Mouse (Mus musculus) urinary bladder, postnatal 4 days (tissue): ENCODE measurements around the gene Slc35b3.

Source experiments
- DNase-seq, 2 experiments: peaks; one replicate each; pipeline ENCODE4 v3.0.0; 2021 to 2022; ENCODE audit warnings: low spot score in 2 of 2

Slc35b3 gene

GRCm38 (mm10) chr13:38938433-38938832 lies 22.2 kb downstream of the Slc35b3 start:
- DNase-seq: no peak

DNA sequence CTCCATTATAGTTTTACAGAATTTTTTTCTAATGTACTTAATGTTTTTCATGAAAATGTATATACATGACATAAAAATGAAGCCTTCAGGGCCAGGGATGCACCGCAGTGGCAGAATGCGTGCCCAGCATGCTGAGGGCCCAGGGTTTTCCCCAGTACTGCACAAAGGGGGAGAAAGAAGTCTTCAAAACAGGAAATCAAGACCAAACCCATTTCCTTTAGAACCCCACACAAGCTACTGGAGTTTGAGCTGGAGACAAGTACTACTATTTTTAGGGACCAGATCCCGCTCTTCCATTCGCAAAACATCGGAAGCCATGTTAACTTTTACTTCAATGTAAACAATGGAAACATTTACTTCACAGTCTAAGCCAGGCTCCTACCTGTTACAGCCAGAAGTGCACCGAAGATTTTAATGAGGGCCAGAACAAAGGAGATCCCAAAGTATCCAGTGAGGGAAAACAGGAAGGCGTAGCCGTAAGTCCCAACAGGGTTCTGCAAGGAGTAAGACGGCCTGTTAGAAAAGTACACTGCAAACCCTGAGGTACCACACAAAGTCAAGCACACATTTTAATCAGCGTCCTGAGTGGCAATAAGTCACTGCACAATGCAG lies 23.7 kb downstream of the Slc35b3 start:
- DNase-seq: no peak

DNA sequence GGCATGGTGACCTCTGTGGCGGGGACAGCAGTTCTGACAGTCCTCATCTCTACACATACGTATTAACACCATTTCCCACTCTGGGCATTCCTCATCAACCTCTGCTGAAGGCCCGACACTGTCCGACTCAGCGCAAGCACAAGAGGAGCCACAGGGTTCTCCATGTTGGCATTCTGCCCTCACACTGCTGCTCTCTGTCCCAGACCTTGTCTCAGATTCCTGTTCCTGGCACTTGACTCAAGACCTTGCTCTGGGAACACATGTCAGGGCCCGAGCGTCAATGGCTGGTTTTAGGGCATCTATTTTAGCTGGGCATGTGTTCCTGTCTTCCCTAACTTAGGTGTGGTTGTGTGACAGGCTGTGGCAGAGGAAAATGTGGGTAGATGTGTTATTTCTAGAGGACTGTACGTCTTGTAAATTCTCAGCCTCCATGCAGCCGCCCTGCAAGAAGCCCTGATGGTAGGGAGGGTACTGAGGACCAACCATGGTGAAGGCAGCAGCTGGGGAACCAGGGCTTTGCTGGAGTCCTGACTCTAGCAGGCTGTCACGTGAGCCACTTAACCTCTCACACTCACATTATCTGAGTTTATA lies 24.7 kb downstream of the Slc35b3 start:
- no peak for DNase-seq

GRCm38 (mm10) chr13:38929843-38930578 lies 30.7 kb downstream of the Slc35b3 start:
- no peak for DNase-seq

GRCm38 (mm10) chr13:38922676-38923075 lies 38.0 kb downstream of the Slc35b3 start:
- no peak for DNase-seq

GRCm38 (mm10) chr13:38921306-38921705 lies 39.4 kb downstream of the Slc35b3 start:
- no peak for DNase-seq

- no peak for DNase-seq
Measured at GRCm38 (mm10) chr13:38918188-38918885, 42.3 kb downstream of the Slc35b3 start.

- DNase-seq: no peak
Measured at GRCm38 (mm10) chr13:38917556-38917955, 43.1 kb downstream of the Slc35b3 start.

DNA sequence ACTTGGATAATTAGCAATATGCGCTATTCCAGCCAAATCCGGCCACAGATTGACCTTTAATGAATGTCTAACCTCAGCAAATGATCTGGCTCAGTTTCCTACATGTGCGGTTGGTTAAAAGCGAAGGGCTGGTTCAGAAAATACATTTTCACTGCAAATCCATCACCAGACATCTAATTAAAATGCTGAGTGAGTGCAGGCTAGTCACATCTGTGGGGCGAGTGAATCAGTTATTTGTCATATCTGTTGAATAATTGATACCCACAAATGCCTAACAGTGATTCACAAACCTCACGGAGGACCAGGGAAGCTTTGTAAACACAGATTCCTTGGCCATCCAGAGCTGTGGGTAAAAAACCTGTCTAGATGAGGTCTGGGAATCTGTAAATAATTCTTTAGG lies 45.9 kb downstream of the Slc35b3 start:
- no peak for DNase-seq

- no peak for DNase-seq
Measured at GRCm38 (mm10) chr13:38892364-38892763, 68.3 kb downstream of the Slc35b3 start.
